Mouse (Mus musculus) myocyte (in vitro differentiated cells): Measurements from ENCODE around the gene Caskin1.

Experiments used
- CEBPB ChIP-seq: IDR thresholded peaks from 2 replicates; pipeline ENCODE4 v1.6.1; 2011; ENCODE audit warnings: mild to moderate bottlenecking, moderate library complexity; ENCODE audit not compliant: poor library complexity, insufficient read depth, severe bottlenecking
- E2F4 ChIP-seq: IDR thresholded peaks from one replicate; pipeline ENCODE4 v1.6.1; 2011; ENCODE audit warnings: mild to moderate bottlenecking, control low read depth, moderate library complexity; ENCODE audit not compliant: insufficient read depth
- MAX ChIP-seq: IDR thresholded peaks from one replicate; pipeline ENCODE4 v1.6.1; 2011; ENCODE audit warnings: low read depth, mild to moderate bottlenecking, control low read depth
- MYOD1 ChIP-seq, 3 experiments: IDR thresholded peaks; one replicate each; pipeline ENCODE4 v1.6.1; 2011; ENCODE audit warnings: control low read depth in 2 of 3, low read depth in 2 of 3, mild to moderate bottlenecking in 2 of 3, moderate library complexity in 1 of 3; ENCODE audit not compliant: insufficient read length in 2 of 3, control insufficient read depth in 1 of 3
- MYOG ChIP-seq, 3 experiments: IDR thresholded peaks; one replicate each; pipeline ENCODE4 v1.6.1; 2011; ENCODE audit warnings: control low read depth in 2 of 3, low read depth in 2 of 3, mild to moderate bottlenecking in 2 of 3; ENCODE audit not compliant: insufficient read length in 2 of 3, control insufficient read depth in 1 of 3, insufficient read depth in 1 of 3
- POLR2A ChIP-seq: IDR thresholded peaks from one replicate; pipeline ENCODE4 v1.6.1; 2011; ENCODE audit warnings: low read depth, mild to moderate bottlenecking, control low read depth, moderate library complexity; ENCODE audit not compliant: insufficient read length
- POLR2AphosphoS2 ChIP-seq: IDR thresholded peaks from one replicate; pipeline ENCODE4 v1.6.1; 2011; ENCODE audit warnings: low read depth, control low read depth; ENCODE audit not compliant: insufficient read length
- REST ChIP-seq: IDR thresholded peaks from one replicate; pipeline ENCODE4 v1.6.1; 2011; ENCODE audit warnings: mild to moderate bottlenecking, control low read depth, moderate library complexity; ENCODE audit not compliant: insufficient read depth, insufficient read length
- SRF ChIP-seq: IDR thresholded peaks from one replicate; pipeline ENCODE4 v1.6.1; 2011; ENCODE audit warnings: low read depth; ENCODE audit not compliant: control insufficient read depth, insufficient read length
- TCF12 ChIP-seq: IDR thresholded peaks from one replicate; pipeline ENCODE4 v1.6.1; 2011; ENCODE audit warnings: mild to moderate bottlenecking, control low read depth; ENCODE audit not compliant: poor library complexity, insufficient read depth, severe bottlenecking
- USF1 ChIP-seq: IDR thresholded peaks from one replicate; pipeline ENCODE4 v1.6.1; 2011; ENCODE audit warnings: low read depth, mild to moderate bottlenecking, control low read depth, moderate library complexity

DNA sequence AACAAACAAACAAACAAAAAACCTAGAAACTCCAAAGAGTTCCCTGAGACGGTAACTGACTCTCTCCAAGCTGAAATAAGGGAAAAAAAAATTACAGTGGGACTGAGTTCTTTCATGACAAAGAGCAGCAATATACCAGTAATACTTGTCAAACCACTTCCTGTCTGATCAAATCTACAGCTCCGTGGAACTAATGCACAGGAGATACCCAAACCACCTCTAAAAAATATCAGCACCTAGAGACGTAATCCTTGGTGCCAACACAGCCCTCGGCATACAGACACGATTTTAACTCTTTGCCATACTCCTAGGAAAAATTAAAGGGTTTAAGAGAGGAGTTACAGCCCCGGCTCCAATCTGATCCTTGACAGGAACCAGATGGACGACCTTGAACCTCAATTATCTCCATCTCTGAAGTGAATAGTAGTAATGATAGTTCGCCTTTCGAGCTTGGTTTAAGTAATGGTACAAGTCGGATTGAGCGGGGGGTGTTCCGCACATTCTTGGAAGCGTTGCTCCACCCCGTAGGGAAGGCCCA, 34.1 kb upstream of the Caskin1 start:
- TF ChIP-seq POLR2A, result no peak
- no peak for TF ChIP-seq REST
- TF ChIP-seq USF1, result no peak
- no peak for TF ChIP-seq MYOG (IDR thresholded peaks at IDR 0.05; ENCODE audit: control insufficient read depth in 1 of 3, insufficient read depth in 1 of 3, insufficient read length in 2 of 3, low read depth in 2 of 3)
- TF ChIP-seq POLR2AphosphoS2, result no peak
- TF ChIP-seq MYOD1 (IDR thresholded peaks at IDR 0.05; ENCODE audit: control insufficient read depth in 1 of 3, insufficient read length in 2 of 3, low read depth in 2 of 3), result no peak
- TF ChIP-seq MAX, result no peak
- TF ChIP-seq CEBPB, result no peak
- no peak for TF ChIP-seq E2F4
- no peak for TF ChIP-seq TCF12
- TF ChIP-seq SRF, result no peak
